Mouse (Mus musculus): ENCODE results near the gene Slc39a13. TPM values are rescaled to one million over a fixed set of nuclear protein-coding genes. Genes with fewer than 3 reads are reported as not detected.

Slc39a13 gene
- polyA plus RNA-seq, 1 experiment from 2014 or later = 22.6 TPM

Other genes with a start within 250 kb of the Slc39a13 start
- 214 and 215 TPM in 2 replicates for gene Mtch2, start 223.3 kb downstream of the Slc39a13 start, polyA plus RNA-seq (2016; fragmentation: Nextera tagmentation; extraction: Ambion mirVana)
- 15.9 and 28.0 TPM in 2 replicates for gene C1qtnf4, start 184.6 kb downstream of the Slc39a13 start, polyA plus RNA-seq (2016; fragmentation: Nextera tagmentation; extraction: Ambion mirVana)
- 59.1 and 61.2 TPM in 2 replicates for gene Kbtbd4, start 165.7 kb downstream of the Slc39a13 start, polyA plus RNA-seq (2016; fragmentation: Nextera tagmentation; extraction: Ambion mirVana)
- gene Ndufs3, start 165.6 kb downstream of the Slc39a13 start, polyA plus RNA-seq (2016; fragmentation: Nextera tagmentation; extraction: Ambion mirVana) = 188 and 192 TPM in 2 replicates
- gene Celf1, start 130.0 kb downstream of the Slc39a13 start, polyA plus RNA-seq (2016; fragmentation: Nextera tagmentation; extraction: Ambion mirVana) = 172 and 183 TPM in 2 replicates
- 1.9 and 2.6 TPM in 2 replicates for gene Rapsn, start 34.8 kb downstream of the Slc39a13 start, polyA plus RNA-seq (2016; fragmentation: Nextera tagmentation; extraction: Ambion mirVana)
- 294 and 301 TPM in 2 replicates for gene Psmc3, start 16.4 kb downstream of the Slc39a13 start, polyA plus RNA-seq (2016; fragmentation: Nextera tagmentation; extraction: Ambion mirVana)
- gene Spi1, start 12.0 kb upstream of the Slc39a13 start, polyA plus RNA-seq (2016; fragmentation: Nextera tagmentation; extraction: Ambion mirVana) = 1.7 and 2.7 TPM in 2 replicates
- 0.14 and 0.19 TPM in 2 replicates for gene Mybpc3, start 47.7 kb upstream of the Slc39a13 start, polyA plus RNA-seq (2016; fragmentation: Nextera tagmentation; extraction: Ambion mirVana)
- gene Madd, start 113.4 kb upstream of the Slc39a13 start, polyA plus RNA-seq (2016; fragmentation: Nextera tagmentation; extraction: Ambion mirVana) = 39.1 and 41.2 TPM in 2 replicates
- gene Nr1h3, start 132.4 kb upstream of the Slc39a13 start, polyA plus RNA-seq (2016; fragmentation: Nextera tagmentation; extraction: Ambion mirVana) = 1.4 TPM in 2 replicates
- gene Acp2, start 132.5 kb upstream of the Slc39a13 start, polyA plus RNA-seq (2016; fragmentation: Nextera tagmentation; extraction: Ambion mirVana) = 33.2 and 33.9 TPM in 2 replicates
- 10.3 TPM in 2 replicates for gene Ddb2, start 166.6 kb upstream of the Slc39a13 start, polyA plus RNA-seq (2016; fragmentation: Nextera tagmentation; extraction: Ambion mirVana)
- gene Pacsin3, start 185.5 kb upstream of the Slc39a13 start, polyA plus RNA-seq (2016; fragmentation: Nextera tagmentation; extraction: Ambion mirVana) = 28.1 and 29.1 TPM in 2 replicates
- 93.2 and 97.1 TPM in 2 replicates for gene Arfgap2, start 194.6 kb upstream of the Slc39a13 start, polyA plus RNA-seq (2016; fragmentation: Nextera tagmentation; extraction: Ambion mirVana)